Mouse (Mus musculus): ENCODE measurements around the gene Ap1s1.

Gene Ap1s1

DNA sequence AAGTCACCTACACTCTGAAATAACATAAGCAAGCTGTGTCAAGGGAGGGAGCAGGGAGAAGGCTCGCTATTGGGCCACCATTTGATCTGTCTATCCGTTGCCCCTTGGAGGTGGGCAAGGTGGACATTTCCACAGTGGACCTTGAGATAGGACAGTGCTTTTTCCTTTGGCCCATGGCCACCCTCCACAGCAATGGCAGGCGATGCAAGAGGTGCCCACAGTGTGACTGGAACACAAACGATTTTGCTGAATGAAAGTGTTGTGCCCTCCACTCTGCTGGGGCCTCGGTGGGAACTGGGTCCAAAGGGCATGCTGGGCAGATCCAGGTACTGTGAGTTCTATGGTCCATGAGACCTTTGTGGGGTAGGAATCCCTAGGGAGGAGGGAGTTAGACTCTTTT, 16.7 kb upstream of the Ap1s1 start:
- DNase-seq = no peak

DNA sequence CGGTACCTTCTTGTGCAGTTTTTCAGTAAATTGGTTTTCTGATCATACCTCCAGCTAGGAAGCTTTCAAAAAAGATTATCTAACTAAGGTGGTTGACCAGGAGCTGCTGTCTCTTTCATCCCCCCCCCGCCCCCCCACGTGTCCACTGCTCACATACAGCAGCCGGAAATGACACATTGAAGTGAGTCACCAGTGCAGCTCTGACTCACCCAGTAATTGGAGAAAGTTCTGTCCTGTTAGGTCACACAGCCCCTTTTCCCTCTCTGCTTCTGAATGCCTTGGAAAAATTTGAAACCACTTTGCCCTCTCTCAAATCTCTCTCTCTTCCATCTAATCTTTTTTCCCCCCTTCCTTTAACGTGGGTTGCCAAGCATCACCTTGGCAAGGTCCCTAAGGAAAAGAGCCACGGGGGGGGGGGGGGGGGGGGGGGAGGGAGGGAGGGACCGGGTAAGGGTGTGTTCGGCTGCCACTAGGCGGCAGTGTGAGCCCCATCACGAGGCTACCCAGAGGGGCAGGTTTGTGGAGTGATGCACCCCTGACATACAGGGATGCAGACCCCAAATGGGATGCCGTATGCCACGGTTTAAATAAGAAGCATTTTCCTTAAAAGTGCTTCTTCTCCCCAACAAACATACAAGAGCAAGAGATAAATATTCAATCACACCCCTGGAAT, 16.0 kb upstream of the Ap1s1 start:
- DNase-seq = peak; percentile 32

- DNase-seq = no peak
Observed at GRCm38 (mm10) chr5:137054873-137055272, 8.9 kb upstream of the Ap1s1 start.

GRCm38 (mm10) chr5:137054299-137054698, 8.4 kb upstream of the Ap1s1 start:
- no peak for DNase-seq

GRCm38 (mm10) chr5:137051914-137052505, 6.1 kb upstream of the Ap1s1 start:
- no peak for DNase-seq

- DNase-seq = no peak
Observed at GRCm38 (mm10) chr5:137051125-137051524, 5.2 kb upstream of the Ap1s1 start.

DNA sequence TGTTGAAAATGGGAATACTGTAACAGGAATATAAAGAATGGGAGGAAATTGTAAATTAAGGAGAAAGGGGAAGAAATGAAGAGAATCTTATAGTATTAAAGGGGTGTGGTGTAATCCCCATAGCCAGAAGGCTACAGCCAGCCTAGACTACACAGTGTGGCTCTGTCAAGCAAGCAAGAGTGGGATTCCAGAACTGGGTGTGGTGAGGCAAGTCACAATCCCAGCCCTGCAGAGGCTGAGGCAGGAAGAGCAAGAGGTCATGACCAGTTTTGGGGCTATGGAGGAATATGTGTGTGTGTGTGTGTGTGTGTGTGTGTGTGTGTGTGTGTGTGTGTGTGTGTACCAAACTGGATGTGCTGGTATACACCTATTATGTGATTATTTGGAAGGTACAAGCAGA, 1.1 kb upstream of the Ap1s1 start:
- no peak for DNase-seq

GRCm38 (mm10) chr5:137046324-137046718, 386 bp upstream of the Ap1s1 start:
- DNase-seq = no peak

DNA sequence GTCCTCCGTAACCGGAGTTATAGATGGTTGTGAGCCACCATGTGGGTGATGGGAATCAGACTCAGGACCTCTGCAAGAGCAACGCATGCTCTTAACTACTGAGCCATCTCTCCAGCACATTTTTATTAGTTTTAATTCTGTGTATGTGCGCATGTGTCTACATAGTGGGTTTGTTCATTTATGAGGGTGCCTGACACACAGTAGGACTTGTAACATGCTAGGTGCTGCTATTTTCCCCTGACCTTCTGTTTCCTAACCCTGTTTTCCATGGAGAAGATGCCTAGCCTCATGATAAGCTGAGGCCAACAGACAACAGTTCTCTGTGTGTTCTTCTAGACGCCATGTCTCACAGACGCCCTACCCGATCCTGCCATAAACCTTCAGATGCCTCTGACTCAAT, 1.9 kb downstream of the Ap1s1 start:
- no peak for DNase-seq

DNA sequence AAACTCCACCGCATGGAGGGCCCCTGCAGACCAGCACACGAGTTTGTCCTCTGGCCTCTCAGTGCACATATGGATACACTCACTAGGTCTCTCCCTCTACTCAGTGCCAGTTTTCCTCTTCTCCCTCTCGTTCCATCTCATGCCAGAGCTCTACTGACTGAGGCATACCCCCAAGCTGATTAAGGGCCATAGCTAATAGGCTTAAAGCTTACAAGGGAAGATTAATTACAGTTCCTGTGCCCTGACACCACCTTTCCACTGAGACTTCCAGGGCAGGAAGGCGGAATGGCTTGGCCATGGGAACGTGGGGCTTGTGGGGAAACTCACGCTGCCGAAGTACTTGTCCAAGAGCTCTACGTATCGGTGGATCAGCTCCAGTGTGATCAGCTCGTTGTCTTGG, 4.5 kb downstream of the Ap1s1 start:
- peak; percentile 70 for DNase-seq

- no peak for DNase-seq
Observed at GRCm38 (mm10) chr5:137039453-137039852, 6.5 kb downstream of the Ap1s1 start.

- no peak for DNase-seq
Observed at GRCm38 (mm10) chr5:137036211-137036610, 9.7 kb downstream of the Ap1s1 start.

DNA sequence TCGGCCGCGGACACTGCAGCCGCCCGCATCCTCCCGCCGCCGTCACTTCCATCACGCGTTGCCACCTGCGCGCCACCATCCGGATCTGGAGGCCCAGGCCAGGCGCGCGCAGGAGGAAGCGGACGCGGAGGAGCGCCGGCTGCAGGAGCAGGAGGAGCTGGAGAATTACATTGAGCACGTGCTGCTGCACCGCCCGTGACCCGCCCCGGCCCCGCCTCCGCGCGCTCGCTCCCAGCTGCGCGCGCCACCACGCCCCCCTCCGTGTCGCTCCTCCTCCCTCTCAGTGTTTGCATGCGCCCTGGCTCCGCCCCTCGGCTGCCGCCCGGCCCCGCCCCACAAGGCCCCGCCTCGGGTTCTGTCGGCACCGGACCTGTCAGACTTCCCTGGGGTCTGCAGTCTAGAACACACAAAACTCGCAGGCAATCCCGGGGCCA, 13.3 kb downstream of the Ap1s1 start:
- DNase-seq = peak; percentile 92

GRCm38 (mm10) chr5:137032033-137032421, 13.9 kb downstream of the Ap1s1 start:
- peak; percentile 43 for DNase-seq

DNA sequence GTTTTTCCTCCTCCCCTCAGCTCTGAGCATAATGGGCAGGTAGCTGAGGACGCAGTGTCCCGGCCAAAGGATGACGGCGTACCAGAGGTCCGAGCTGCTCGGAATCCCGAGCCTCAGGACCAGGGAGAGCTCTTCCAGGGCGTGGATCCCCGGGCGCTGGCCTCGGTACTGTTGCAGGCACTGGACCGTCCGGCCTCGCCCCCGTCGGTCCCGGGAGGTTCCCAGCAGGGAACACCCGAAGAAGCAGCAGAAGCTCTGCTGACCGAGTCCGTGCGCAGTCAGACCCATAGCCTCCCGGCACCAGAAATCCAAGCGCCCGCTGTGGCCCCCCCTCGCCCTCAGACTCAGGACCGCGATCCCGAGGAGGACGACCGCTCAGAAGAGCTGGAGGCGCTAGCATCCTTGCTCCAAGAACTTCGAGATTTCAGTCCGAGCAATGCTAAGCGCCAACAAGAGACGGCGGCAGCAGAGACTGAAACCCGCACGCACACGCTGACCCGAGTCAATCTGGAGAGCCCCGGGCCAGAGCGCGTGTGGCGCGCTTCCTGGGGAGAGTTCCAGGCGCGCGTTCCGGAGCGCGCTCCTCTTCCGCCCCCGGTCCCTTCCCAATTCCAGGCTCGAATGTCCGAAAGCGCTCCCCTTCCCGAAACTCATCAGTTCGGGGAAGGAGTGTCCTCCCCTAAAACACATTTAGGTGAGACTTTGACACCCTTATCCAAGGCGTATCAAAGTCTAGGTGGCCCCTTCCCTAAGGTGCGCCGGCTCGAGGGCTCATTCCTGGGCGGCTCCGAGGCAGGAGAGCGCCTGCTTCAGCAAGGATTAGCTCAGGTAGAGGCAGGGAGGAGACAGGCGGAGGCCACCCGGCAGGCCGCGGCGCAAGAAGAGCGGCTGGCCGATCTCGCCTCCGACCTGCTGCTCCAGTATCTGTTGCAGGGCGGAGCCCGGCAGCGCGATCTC, 14.6 kb downstream of the Ap1s1 start:
- DNase-seq = peak; percentile 28

GRCm38 (mm10) chr5:137030416-137030810, 15.5 kb downstream of the Ap1s1 start:
- no peak for DNase-seq

DNA sequence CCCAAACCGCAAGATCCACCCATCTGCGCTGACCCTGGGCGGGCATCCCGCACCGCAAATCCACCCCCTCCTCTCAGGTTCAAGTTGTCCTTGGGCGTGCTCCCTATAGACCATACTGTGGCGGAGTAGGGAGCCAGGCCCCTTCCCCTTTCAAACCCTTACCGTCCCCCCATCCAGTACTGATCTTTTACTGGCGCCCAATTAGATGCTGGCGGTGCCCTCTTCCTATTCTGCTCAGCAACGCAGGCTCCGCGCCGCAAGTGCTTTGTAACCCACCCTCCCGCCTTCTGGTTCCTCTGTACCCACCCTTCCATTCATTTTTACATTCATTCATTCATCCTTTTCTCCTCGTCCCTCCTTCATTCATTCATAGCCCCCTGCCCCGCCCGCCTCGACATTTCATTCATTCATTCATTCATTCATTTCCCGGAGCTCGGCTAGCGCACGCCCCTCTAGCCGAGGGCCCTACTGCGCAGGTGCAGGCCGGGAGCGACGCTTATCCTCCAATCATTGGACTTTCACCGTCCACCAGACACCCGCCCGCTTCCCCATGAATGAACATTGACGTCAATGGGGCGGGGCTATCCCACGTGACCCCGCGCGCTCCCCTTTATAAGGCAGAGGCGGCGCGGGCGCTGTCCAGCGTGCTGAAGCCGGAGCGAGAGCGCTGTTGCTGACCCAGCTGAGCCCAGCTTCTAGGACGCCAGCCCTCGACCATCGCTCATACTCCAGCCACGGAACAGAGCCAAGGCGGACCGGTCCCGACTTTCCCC, 16.1 kb downstream of the Ap1s1 start:
- DNase-seq = peak; percentile 97

- no peak for DNase-seq
Observed at GRCm38 (mm10) chr5:137029273-137029585, 16.7 kb downstream of the Ap1s1 start.

GRCm38 (mm10) chr5:137028561-137029272, 17.2 kb downstream of the Ap1s1 start:
- peak; percentile 48 for DNase-seq

- no peak for DNase-seq
Observed at GRCm38 (mm10) chr5:137026092-137026491, 19.8 kb downstream of the Ap1s1 start, which contains the start of gene Vgf. Gene Vgf (plus strand): TSS chr5:137026392.

GRCm38 (mm10) chr5:137025132-137025531, 20.8 kb downstream of the Ap1s1 start:
- peak; percentile 83 for DNase-seq

GRCm38 (mm10) chr5:137024318-137024717, 21.6 kb downstream of the Ap1s1 start:
- DNase-seq = no peak

All from retina, postnatal 1 day (tissue).